Mouse (Mus musculus) heart, postnatal 25 days (tissue): ENCODE measurements around the gene Polr2a. TPM values are rescaled to one million over a fixed set of nuclear protein-coding genes. Genes with fewer than 3 reads are reported as not detected.

Experiments
- DNase-seq: peaks from one replicate; pipeline ENCODE4 v3.0.0; 2022; ENCODE audit warnings: low spot score
- intact Hi-C: fragments of 180-260 bp; cut with DNase I; formaldehyde crosslinking; loops from one replicate; pipeline ENCODE4 v1.15.1; 2025
- total RNA-seq, 2 experiments: library from RNA; stranded (reverse); gene quantifications; 2 replicates each; pipeline ENCODE4 v1.2.3; 2021

Gene Polr2a
- total RNA-seq, 2 experiments from 2014 or later: 28.6 to 30.4 TPM

GRCm38 (mm10) chr11:69692196-69692811 lies 66.1 kb downstream of the Polr2a start:
- DNase-seq: no peak

GRCm38 (mm10) chr11:69689891-69690290 lies 68.5 kb downstream of the Polr2a start:
- intact Hi-C loops: loop anchor here (10.0 kb wide), 1 partner anchor 185 kb away; the partner anchor contains the start of gene Tmem95
- no peak for DNase-seq

More at GRCm38 (mm10) chr11:69692196-69692811, 66.1 kb downstream of the Polr2a start:
- intact Hi-C loops: no loop called here

GRCm38 (mm10) chr11:69687061-69687460 lies 71.4 kb downstream of the Polr2a start:
- intact Hi-C loops: loop anchor here (10.0 kb wide), 1 partner anchor 188 kb away; the partner anchor contains the start of gene Tmem95
- no peak for DNase-seq

GRCm38 (mm10) chr11:69686377-69686776 lies 72.1 kb downstream of the Polr2a start:
- intact Hi-C loops: loop anchor here (10.0 kb wide), 1 partner anchor 188 kb away; the partner anchor contains the start of gene Tmem95
- peak; percentile 81 for DNase-seq

- peak; percentile 87 for DNase-seq
- intact Hi-C loops: loop anchor here (10.0 kb wide), 1 partner anchor 189 kb away; the partner anchor contains the start of gene Tmem95
Observed at GRCm38 (mm10) chr11:69685526-69686148, 72.8 kb downstream of the Polr2a start, which contains the start of gene Tnfsf13. TSS of gene Tnfsf13 (minus strand) at chr11:69685784.

- intact Hi-C loops: loop anchor here (5.0 to 10.0 kb wide), 2 partner anchors 190 to 232 kb away; partner anchors contain the start of gene Tmem95
- no peak for DNase-seq
Observed at GRCm38 (mm10) chr11:69684936-69685335, 73.5 kb downstream of the Polr2a start.

- DNase-seq: no peak
- intact Hi-C loops: loop anchor here (5.0 to 10.0 kb wide), 2 partner anchors 191 to 233 kb away; partner anchors contain the start of gene Tmem95
Observed at GRCm38 (mm10) chr11:69684128-69684745, 74.2 kb downstream of the Polr2a start.

Other genes with a start within 250 kb of the Polr2a start
- gene Dnah2, start 209.5 kb downstream of the Polr2a start, total RNA-seq: under 1 TPM; 0.17 to 0.39 TPM
- 10 to 100 TPM; 64.1 to 71.6 TPM for gene Efnb3, start 198.4 kb downstream of the Polr2a start, total RNA-seq
- 1 to 10 TPM; 4.6 to 6.1 TPM for gene Wrap53, start 178.4 kb downstream of the Polr2a start, total RNA-seq
- 10 to 100 TPM; 16.9 to 17.9 TPM for gene Trp53, start 178.3 kb downstream of the Polr2a start, total RNA-seq
- 10 to 100 TPM; 18.0 to 25.8 TPM for gene Atp1b2, start 152.7 kb downstream of the Polr2a start, total RNA-seq
- not detected for gene Shbg, start 140.7 kb downstream of the Polr2a start, total RNA-seq
- gene Sat2, start 136.6 kb downstream of the Polr2a start, total RNA-seq: 1 to 10 TPM; 2.3 to 2.5 TPM
- 10 to 100 TPM; 81.8 to 84.9 TPM for gene Fxr2, start 125.6 kb downstream of the Polr2a start, total RNA-seq
- not detected for gene Sox15, start 103.3 kb downstream of the Polr2a start, total RNA-seq
- 10 to 100 TPM; 15.2 to 16.5 TPM for gene Mpdu1, start 96.0 kb downstream of the Polr2a start, total RNA-seq
- 1 to 10 TPM; 7.1 to 7.7 TPM for gene Cd68, start 92.5 kb downstream of the Polr2a start, total RNA-seq
- 100 to 1,000 TPM; 201 to 206 TPM for gene Eif4a1, start 86.2 kb downstream of the Polr2a start, total RNA-seq
- gene Senp3, start 76.6 kb downstream of the Polr2a start, total RNA-seq: 10 to 100 TPM; 31.7 to 33.5 TPM
- 1 to 10 TPM; 1.6 to 2.1 TPM for gene Tnfsf13, start 72.9 kb downstream of the Polr2a start, total RNA-seq
- gene Tnfsf12, start 62.8 kb downstream of the Polr2a start, total RNA-seq: 10 to 100 TPM; 14.5 to 16.4 TPM
- 1 to 10 TPM; 3.2 to 4.5 TPM for gene Tnfsfm13, start 62.5 kb downstream of the Polr2a start, total RNA-seq
- not detected for gene Slc35g3, start 3.3 kb upstream of the Polr2a start, total RNA-seq
- gene Zbtb4, start 7.3 kb upstream of the Polr2a start, total RNA-seq: 10 to 100 TPM; 33.3 to 39.6 TPM
- gene Chrnb1, start 37.3 kb upstream of the Polr2a start, total RNA-seq: 1 to 10 TPM; 4.8 to 5.0 TPM
- 1 to 10 TPM; 2.2 to 2.4 TPM for gene Fgf11, start 43.2 kb upstream of the Polr2a start, total RNA-seq
- under 1 TPM; 0.26 to 0.45 TPM for gene Tmem102, start 47.0 kb upstream of the Polr2a start, total RNA-seq
- not detected for gene Gm39566, start 56.7 kb upstream of the Polr2a start, total RNA-seq
- not detected for gene Spem2, start 59.8 kb upstream of the Polr2a start, total RNA-seq
- gene Spem1, start 63.5 kb upstream of the Polr2a start, total RNA-seq: not detected
- 1 to 10 TPM; 4.4 to 5.4 TPM for gene Nlgn2, start 79.1 kb upstream of the Polr2a start, total RNA-seq
- gene Tmem256, start 79.9 kb upstream of the Polr2a start, total RNA-seq: 100 to 1,000 TPM; 186 to 199 TPM
- gene Plscr3, start 87.7 kb upstream of the Polr2a start, total RNA-seq: 10 to 100 TPM; 24.4 to 24.9 TPM
- under 1 TPM in 1 of 2 experiments, not detected in 1; 0.14 TPM for gene Tnk1, start 100.1 kb upstream of the Polr2a start, total RNA-seq
- not detected for gene Tmem95, start 119.4 kb upstream of the Polr2a start, total RNA-seq
- gene Kctd11, start 122.8 kb upstream of the Polr2a start, total RNA-seq: 1 to 10 TPM; 2.5 to 3.5 TPM
- gene Acap1, start 136.9 kb upstream of the Polr2a start, total RNA-seq: 1 to 10 TPM in 1 of 2 experiments, under 1 TPM in 1; 0.88 to 1.1 TPM
- under 1 TPM; 0.17 to 0.23 TPM for gene 2810408A11Rik, start 142.3 kb upstream of the Polr2a start, total RNA-seq
- gene Neurl4, start 142.4 kb upstream of the Polr2a start, total RNA-seq: 10 to 100 TPM; 44.9 to 46.0 TPM
- 10 to 100 TPM; 24.1 to 26.7 TPM for gene Gps2, start 155.3 kb upstream of the Polr2a start, total RNA-seq
- 100 to 1,000 TPM; 427 TPM for gene Eif5a, start 163.3 kb upstream of the Polr2a start, total RNA-seq
- gene Ybx2, start 177.2 kb upstream of the Polr2a start, total RNA-seq: 10 to 100 TPM; 18.8 to 23.4 TPM
- 100 to 1,000 TPM; 325 to 365 TPM for gene Slc2a4, start 189.6 kb upstream of the Polr2a start, total RNA-seq
- gene Cldn7, start 206.1 kb upstream of the Polr2a start, total RNA-seq: not detected
- gene Ctdnep1, start 222.5 kb upstream of the Polr2a start, total RNA-seq: 100 to 1,000 TPM; 149 to 180 TPM
- gene Elp5, start 223.9 kb upstream of the Polr2a start, total RNA-seq: 10 to 100 TPM; 48.3 to 51.5 TPM
- gene Gabarap, start 232.5 kb upstream of the Polr2a start, total RNA-seq: 100 to 1,000 TPM; 274 to 291 TPM
- gene Phf23, start 237.1 kb upstream of the Polr2a start, total RNA-seq: 10 to 100 TPM; 22.6 to 25.3 TPM
- gene Dvl2, start 242.0 kb upstream of the Polr2a start, total RNA-seq: 1 to 10 TPM; 3.9 to 5.2 TPM